Mouse (Mus musculus) urinary bladder, adult 2 months (tissue): ENCODE data around the gene Grk3. TPM values are rescaled to one million over a fixed set of nuclear protein-coding genes. Genes with fewer than 3 reads are reported as not detected.

Experiments
- DNase-seq: peaks from one replicate; pipeline ENCODE4 v3.0.0; 2022; ENCODE audit warnings: low spot score
- polyA plus RNA-seq: library from polyadenylated mRNA; depleted of rRNA; stranded (reverse); fragments of >200 nt; gene quantifications from 2 replicates; pipeline ENCODE4 v1.2.3, GENCODE M21; 2012; rRNA removed

Gene Grk3
- polyA plus RNA-seq, result 5.9 and 9.1 TPM in 2 replicates

- peak; percentile 48 for DNase-seq
Observed at GRCm38 (mm10) chr5:113015236-113016061, at the start of gene Grk3. TSS of gene Grk3 (minus strand) at chr5:113015791.

- DNase-seq, result peak; percentile 69
Observed at GRCm38 (mm10) chr5:113054308-113054707, 38.7 kb upstream of the Grk3 start.

GRCm38 (mm10) chr5:113050581-113051185 is 35.1 kb upstream of the Grk3 start:
- no peak for DNase-seq

GRCm38 (mm10) chr5:113049876-113050275 is 34.3 kb upstream of the Grk3 start:
- DNase-seq, result no peak

GRCm38 (mm10) chr5:113045511-113046273 is 30.1 kb upstream of the Grk3 start:
- DNase-seq, result no peak

- DNase-seq, result no peak
Observed at GRCm38 (mm10) chr5:113043531-113043930, 27.9 kb upstream of the Grk3 start.

GRCm38 (mm10) chr5:113041567-113042071 is 26.0 kb upstream of the Grk3 start:
- DNase-seq, result no peak

GRCm38 (mm10) chr5:113040776-113041175 is 25.2 kb upstream of the Grk3 start:
- no peak for DNase-seq

- no peak for DNase-seq
Observed at GRCm38 (mm10) chr5:113038601-113039000, 23.0 kb upstream of the Grk3 start.

- no peak for DNase-seq
Observed at GRCm38 (mm10) chr5:113035094-113036047, 19.8 kb upstream of the Grk3 start.

- no peak for DNase-seq
Observed at GRCm38 (mm10) chr5:113031201-113031754, 15.7 kb upstream of the Grk3 start.

DNA sequence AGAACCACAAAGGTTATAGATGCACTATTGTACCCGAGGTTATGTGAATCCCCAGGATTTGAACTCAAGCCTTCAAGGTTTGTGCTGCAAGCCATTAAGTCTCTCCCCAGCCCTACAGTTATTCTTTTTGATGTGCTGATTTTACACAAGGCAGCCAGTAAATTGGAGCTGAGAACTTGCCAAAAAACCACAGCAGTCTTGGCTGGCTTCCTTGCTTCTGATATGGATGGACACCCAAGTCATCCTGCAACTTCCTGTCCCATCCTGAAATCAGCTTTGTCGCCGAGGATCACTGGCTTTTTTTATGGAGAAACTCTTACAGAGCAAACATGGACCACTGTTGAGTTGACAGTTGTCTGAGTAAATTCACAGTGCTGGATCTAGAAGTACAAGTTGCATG is 14.5 kb upstream of the Grk3 start:
- DNase-seq, result no peak

GRCm38 (mm10) chr5:113026706-113027105 is 11.1 kb upstream of the Grk3 start:
- no peak for DNase-seq

- DNase-seq, result peak; percentile 32
Observed at GRCm38 (mm10) chr5:113024154-113024764, 8.7 kb upstream of the Grk3 start.

DNA sequence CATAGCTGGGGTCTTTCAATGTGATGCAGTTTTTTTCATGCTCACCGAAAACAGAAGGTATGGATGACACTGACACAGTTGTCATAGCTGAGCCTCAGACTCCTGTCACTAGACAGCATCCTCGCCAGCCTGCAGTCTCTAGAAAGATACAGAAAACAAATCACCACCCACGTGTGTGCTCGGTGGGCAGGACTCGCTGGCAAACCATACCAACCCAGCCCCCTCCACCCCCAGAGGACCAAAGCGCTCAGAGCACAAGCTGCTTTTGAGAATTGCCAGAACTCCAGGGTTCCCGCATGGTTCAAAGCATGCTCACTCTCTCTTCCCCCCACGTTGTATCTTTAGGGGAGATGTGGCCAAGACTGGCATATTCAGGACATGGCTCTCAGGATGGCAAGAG is 2.6 kb upstream of the Grk3 start:
- DNase-seq, result no peak

GRCm38 (mm10) chr5:113017004-113017403 is 1.4 kb upstream of the Grk3 start:
- DNase-seq, result no peak

DNA sequence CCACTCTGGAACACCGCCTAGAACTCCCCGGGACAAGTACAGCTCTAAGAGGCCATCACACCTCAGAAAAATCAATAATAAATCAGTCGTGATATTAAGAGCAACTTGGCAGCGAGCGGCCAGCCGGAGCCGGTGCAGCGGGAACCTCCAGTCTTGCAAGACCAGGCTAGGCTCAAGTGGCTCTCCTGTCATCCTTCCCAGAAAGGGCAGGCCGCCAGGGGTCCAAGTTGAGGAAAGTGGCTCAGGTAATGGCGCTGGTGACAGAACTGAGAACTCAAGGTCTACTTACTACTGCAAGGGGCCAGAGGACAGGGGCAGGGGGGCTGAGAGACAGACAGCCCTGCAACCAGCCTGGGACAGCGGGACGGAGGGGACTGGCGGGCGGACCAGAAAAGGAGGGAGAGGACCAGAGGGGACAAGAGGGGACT is 769 bp downstream of the Grk3 start:
- DNase-seq, result peak; percentile 38

- DNase-seq, result no peak
Observed at GRCm38 (mm10) chr5:113014111-113014807, 1.3 kb downstream of the Grk3 start.

DNA sequence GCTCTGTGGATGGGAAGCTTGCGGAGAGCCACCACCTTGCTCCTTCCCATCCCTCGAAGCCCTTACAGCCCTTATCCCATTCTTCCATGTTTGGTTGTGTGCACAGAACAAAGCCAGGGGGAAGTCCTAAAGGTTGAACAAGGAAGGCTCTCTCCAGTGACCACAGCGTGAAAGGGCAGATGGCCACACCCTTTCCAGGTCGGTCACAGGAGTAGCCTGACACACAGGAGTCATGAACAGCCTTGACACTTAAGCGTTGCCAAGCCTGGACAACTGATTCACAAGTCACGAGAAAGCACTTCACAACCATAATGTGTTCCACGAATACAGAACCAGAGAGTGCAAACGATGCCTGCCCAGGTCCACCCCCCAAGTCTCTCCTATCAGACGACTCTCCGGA is 3.7 kb downstream of the Grk3 start:
- no peak for DNase-seq
